ENCODE assay signal across 12 mouse cellular contexts in genomic region chr7:133801823-133802222, GRCm38 (mm10). TPM values are rescaled to one million over a fixed set of nuclear protein-coding genes. Genes with fewer than 3 reads are reported as not detected.
DNase-seq lines count a peak whose midpoint lies in the region; TF ChIP-seq lines count a peak whose summit lies in the region.
"Had no signal": no experiment of that assay in that cellular context is flagged by ENCODE, and none has a peak within 500 bp of the region (broad histone marks: within the 10 kb centered on the region; RNA-seq: fewer than 3 reads in every experiment).

No protein-coding gene starts in this region.

- no peak overlapping the region for H3K4me3 ChIP-seq in thymus, adult 2 months (ENCODE audit: control insufficient read depth, insufficient read depth, low read length)
- H3K4me3 ChIP-seq: layer of hippocampus, adult 2 months; liver, embryonic 15.5 days; midbrain, embryonic 12.5 days; neural tube, embryonic 12.5 days had no signal

- intact Hi-C loops in left cerebral cortex, postnatal 4 days (cut with DNase I), result no loop called here
- intact Hi-C loops in left cerebral cortex, postnatal 14 days (cut with DNase I), result no loop called here

- TF ChIP-seq CTCF in thymus, adult 2 months (IDR thresholded peaks at IDR 0.05; ENCODE audit: borderline replicate concordance, control insufficient read depth, extremely low read depth, insufficient read depth, low read length, poor library complexity), result no peak

- TF ChIP-seq POLR2A in thymus, adult 2 months (IDR thresholded peaks at IDR 0.05; ENCODE audit: control insufficient read depth, extremely low read depth, insufficient read depth, low read length, poor library complexity), result no peak

- no peaks in the 10 kb centered on the region for H3K27me3 ChIP-seq in thymus, adult 2 months (ENCODE audit: control insufficient read depth, insufficient read depth, low read length)
- H3K27me3 ChIP-seq: liver, embryonic 15.5 days; midbrain, embryonic 12.5 days; neural tube, embryonic 12.5 days had no signal

- no peaks in the 10 kb centered on the region for H3K36me3 ChIP-seq in thymus, adult 2 months (ENCODE audit: control insufficient read depth, insufficient read depth, low read length)
- H3K36me3 ChIP-seq: liver, embryonic 15.5 days; midbrain, embryonic 12.5 days; neural tube, embryonic 12.5 days had no signal

- DNase-seq in left cerebral cortex, postnatal 4 days, result peak; percentile 14
- DNase-seq in left cerebral cortex, postnatal 14 days (ENCODE audit: low spot score in 2 of 2), result no peak
- DNase-seq in MN1 (ENCODE audit: low spot score) (peak; percentile 36), ZHBTc4 (ENCODE audit: low read depth, low spot score) (peak; percentile 32)
- DNase-seq in kidney, postnatal 14 days, result peak; percentile 45
- DNase-seq in thymus, adult 2 months, result no peak
- no peak for DNase-seq in gastrocnemius, adult 8-10 months (ENCODE audit: low spot score in 2 of 2)
- DNase-seq: thymus, postnatal 4 days had no signal

- WGBS in thymus, adult 2 months, result 80% methylated on average over 6 of the region's 6 CpGs

- no peak overlapping the region for H3K27ac ChIP-seq in thymus, adult 2 months (ENCODE audit: control insufficient read depth, insufficient read depth, low read length)
- H3K27ac ChIP-seq: layer of hippocampus, adult 2 months; liver, embryonic 15.5 days; midbrain, embryonic 12.5 days; neural tube, embryonic 12.5 days had no signal

- H3K4me1 ChIP-seq in thymus, adult 2 months (replicated peaks; ENCODE audit: control insufficient read depth, insufficient read depth, low read length), result no peaks in the 10 kb centered on the region
- H3K4me1 ChIP-seq: liver, embryonic 15.5 days; midbrain, embryonic 12.5 days had no signal

RNA-seq across cellular contexts. Expression of gene Dhx32, which starts 19.3 kb away (rescaled TPM):
- 10 to 100 TPM; 48.1 to 52.0 TPM for total RNA-seq in left cerebral cortex, postnatal 4 days (2021)
- 10 to 100 TPM; 40.9 to 43.8 TPM for total RNA-seq in left cerebral cortex, postnatal 14 days (2021)
- 18.7 and 20.8 TPM in 2 replicates for polyA plus RNA-seq in thymus, adult 2 months (2012; rRNA removed)
- 10 to 100 TPM; 36.5 to 59.5 (median 45.3) TPM for total RNA-seq in gastrocnemius, adult 8-10 months (2022)

RNA-seq across cellular contexts. Expression of gene Fank1, which starts 25.2 kb away (rescaled TPM):
- 1 to 10 TPM; 3.5 to 4.9 TPM for total RNA-seq in left cerebral cortex, postnatal 4 days (2021)
- 1 to 10 TPM; 3.8 to 3.9 TPM for total RNA-seq in left cerebral cortex, postnatal 14 days (2021)
- 0.08 and 0.32 TPM in 2 replicates for polyA plus RNA-seq in thymus, adult 2 months (2012; rRNA removed)
- not detected for total RNA-seq in gastrocnemius, adult 8-10 months (2022)
- polyA plus RNA-seq: liver, embryonic 15.5 days had no signal

Comparison
In these comparisons a context has a peak if more than half of its experiments do, and no peak if none do; other contexts are left out.
1. DNase-seq: peak in left cerebral cortex, postnatal 4 days (single experiment), MN1 (single experiment), ZHBTc4 (single experiment) and kidney, postnatal 14 days (single experiment); none in left cerebral cortex, postnatal 14 days (0 of 2), thymus, adult 2 months (single experiment) and gastrocnemius, adult 8-10 months (0 of 2).
2. RNA of gene Fank1, which starts 25.2 kb away (total RNA-seq): 3.5 to 4.9 TPM in left cerebral cortex, postnatal 4 days and 3.8 to 3.9 TPM in left cerebral cortex, postnatal 14 days; not detected in gastrocnemius, adult 8-10 months; every median in the first group is over 4 times any median in the second.